Mouse (Mus musculus) left cerebral cortex, adult 6 months (tissue): ENCODE measurements around the gene Cort. TPM values are rescaled to one million over a fixed set of nuclear protein-coding genes. Genes with fewer than 3 reads are reported as not detected.

Source experiments
- long read RNA-seq, 2 experiments: library from polyadenylated mRNA; unstranded; transcript quantifications; one replicate each; pipeline ENCODE4 v2.0.0; 2019 to 2020
- polyA plus RNA-seq: library from polyadenylated mRNA; unstranded; fragments of <200 nt; fragmentation: Nextera tagmentation; gene quantifications from 2 replicates; pipeline ENCODE4 v1.2.3, GENCODE M21; 2021

Cort gene
- polyA plus RNA-seq = 29.8 and 33.1 TPM in 2 replicates
- long read RNA-seq, experiment 1, partial matches to known transcripts = 0 of 3 reads
- long read RNA-seq, experiment 1, other reads (novel, unspliced or antisense) = 2 of 3 reads
- long read RNA-seq, experiment 2, transcript Cort-201 (2 exons, 677 nt) = major isoform, 25 of 29 reads
- long read RNA-seq, experiment 2, partial matches to known transcripts = 0 of 29 reads
- long read RNA-seq, experiment 2, other reads (novel, unspliced or antisense) = 4 of 29 reads

DNA sequence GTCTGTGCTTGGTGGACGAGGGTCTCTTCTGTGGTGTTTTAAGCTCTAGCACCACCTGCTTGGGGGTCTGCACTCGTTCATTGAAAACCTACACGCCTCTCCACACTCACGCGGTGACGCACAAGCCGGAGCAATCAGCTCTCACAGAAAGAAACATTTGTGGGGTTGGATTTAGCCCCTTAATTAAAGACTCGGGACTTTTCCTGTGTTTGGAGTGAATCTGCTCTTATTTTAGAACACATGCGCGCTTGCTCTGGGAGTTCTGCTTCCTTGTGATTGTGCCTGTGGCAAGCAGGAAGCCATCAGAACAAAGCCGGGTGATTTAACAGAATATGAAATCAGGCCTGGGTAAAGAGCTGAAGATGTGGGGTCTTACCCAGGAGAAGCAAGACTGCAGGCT lies at the start of gene Cort:
Cort (minus strand) TSS at position 101 of the 400 bp plus-strand sequence.

GRCm38 (mm10) chr4:149166215-149166946 lies 39.8 kb upstream of the Cort start, which contains the start of gene Pgd:
Gene Pgd, minus strand, starts transcription at chr4:149166771.

DNA sequence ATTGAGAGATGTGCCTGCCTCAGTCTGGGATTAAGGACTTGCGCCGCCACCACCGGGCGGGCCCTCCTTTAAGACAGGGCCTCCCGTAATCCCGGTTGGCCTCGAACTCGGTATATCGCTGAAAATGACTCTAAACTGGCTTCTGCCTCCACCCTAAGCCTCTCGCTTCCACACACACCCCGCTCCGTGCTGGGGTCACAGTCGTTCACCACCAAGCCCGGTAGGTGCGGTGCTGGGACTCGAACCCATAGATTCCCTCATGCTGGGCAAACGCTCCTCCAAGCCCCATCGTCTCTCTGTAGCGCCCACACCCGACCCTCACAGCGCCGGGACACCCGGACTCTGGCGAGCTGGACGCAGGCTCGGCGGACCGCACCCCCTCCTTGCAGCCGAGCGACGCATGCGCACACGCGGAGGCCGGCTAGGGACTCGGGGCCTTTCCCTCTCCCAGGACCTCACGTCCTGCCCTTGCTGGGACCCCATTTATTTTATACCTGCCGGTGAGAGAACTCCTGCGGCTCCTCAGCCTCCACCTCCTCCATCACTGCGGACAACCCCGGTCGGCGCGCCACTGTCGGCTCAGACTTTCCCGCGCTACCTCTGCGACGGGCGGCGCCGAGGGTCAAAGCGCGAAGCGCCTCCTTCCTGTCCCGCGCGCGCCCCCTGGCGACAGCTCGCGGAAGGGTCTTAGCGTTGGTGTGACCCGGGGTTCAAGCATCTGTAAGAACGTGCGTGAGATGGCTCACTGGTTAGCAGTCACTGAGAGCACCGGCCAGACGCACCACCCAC lies 10.6 kb upstream of the Cort start, which contains the start of gene Cenps:
Cenps (minus strand) TSS at position 648 of the 789 bp plus-strand sequence.

DNA sequence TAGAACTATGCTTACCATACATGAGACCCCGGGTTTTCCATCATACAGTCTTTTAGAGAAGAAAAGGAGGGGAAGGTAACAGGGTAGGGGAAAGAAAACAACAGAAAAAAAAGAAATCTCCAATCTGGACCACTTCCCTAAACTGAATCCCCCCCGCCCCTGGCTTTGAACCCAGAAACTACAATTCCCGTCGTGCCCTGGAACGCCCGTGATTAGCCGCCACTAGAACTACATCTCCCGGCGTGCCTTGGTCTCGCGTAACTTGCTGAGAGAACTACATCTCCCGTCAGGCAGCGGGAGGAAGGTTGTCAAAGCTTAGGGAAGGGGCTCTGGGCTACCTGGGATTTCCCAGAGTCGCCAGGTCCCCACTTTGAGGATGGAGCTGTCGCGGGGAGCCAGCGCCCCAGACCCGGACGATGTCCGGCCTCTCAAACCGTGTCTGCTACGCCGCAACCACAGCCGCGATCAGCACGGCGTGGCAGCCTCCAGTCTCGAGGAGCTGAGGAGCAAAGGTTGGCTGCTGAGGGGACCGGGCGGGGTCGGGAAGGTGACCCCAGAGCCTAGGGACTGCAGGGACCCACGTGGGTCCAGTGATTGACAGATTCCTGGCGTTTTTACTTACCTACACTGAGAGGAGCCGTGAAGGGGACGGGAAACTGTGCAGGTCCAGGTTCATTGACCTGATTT lies 22.5 kb downstream of the Cort start, which contains the start of gene Dffa:
Dffa (plus strand) TSS at position 272 of the 687 bp plus-strand sequence.

DNA sequence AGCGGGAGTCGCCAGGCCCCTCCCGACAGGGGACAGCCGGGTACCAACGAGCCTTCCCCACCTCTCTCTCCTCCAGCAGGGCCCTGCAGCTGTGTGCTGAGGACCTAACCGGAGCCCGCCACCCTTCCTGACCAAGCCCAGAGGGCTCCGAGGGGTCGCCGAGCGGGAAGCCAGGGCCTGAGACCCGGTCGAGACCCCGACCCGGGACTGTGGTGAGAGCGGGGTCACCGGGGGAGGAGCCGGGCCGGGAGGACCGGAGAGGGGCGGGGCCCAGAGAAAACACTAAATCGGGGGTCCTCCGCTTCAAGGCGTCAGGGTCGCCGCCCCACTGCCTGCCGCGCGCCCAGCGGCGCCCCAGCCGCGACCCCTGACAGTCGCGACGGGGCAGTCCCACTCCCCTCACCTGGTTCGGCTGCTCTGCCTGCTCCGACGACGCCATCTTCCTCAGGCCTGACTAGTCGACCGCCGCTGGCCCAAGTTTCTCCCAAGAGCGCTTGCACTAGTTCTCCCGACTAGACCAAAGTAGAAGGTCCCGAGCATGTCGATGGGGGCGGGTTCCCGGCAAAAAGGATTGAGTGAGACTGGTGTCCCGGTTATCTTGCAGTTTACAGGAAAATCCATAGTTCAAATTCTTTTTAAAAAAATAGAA lies 27.1 kb downstream of the Cort start, which contains the start of gene Pex14:
Pex14 (minus strand) TSS at position 508 of the 649 bp plus-strand sequence.

Other genes starting within 250 kb of the Cort start
- gene Pex14, start 26.9 kb downstream of the Cort start, polyA plus RNA-seq = 55.5 and 57.8 TPM in 2 replicates
- gene Dffa, start 22.6 kb downstream of the Cort start, polyA plus RNA-seq = 11.7 and 16.7 TPM in 2 replicates
- gene Cenps, start 10.9 kb upstream of the Cort start, polyA plus RNA-seq = 8.8 and 11.1 TPM in 2 replicates
- 15.5 and 20.8 TPM in 2 replicates for gene Pgd, start 40.0 kb upstream of the Cort start, polyA plus RNA-seq
- gene Kif1b, start 180.9 kb upstream of the Cort start, polyA plus RNA-seq = 51.0 and 56.0 TPM in 2 replicates